Mouse (Mus musculus): ENCODE measurements around the gene Slc16a13.

- TF ChIP-seq POLR2A (IDR thresholded peaks at IDR 0.05; ENCODE audit: borderline replicate concordance, low read depth, low read length) (no peak), CTCF (IDR thresholded peaks at IDR 0.05; ENCODE audit: low read depth, low read length) (no peak)
These were observed 5.7 kb upstream of the Slc16a13 start for GRCm38 (mm10) chr11:70226602-70226890.
